27 mouse cellular contexts compared by ENCODE assay signal in genomic region chr10:20479481-20479880, GRCm38 (mm10).
DNase-seq lines count a peak whose midpoint lies in the region; ATAC-seq and TF ChIP-seq lines count a peak whose summit lies in the region.
"Had no signal": no experiment of that assay in that cellular context is flagged by ENCODE, and none has a peak within 500 bp of the region (broad histone marks: within the 10 kb centered on the region; RNA-seq: fewer than 3 reads in every experiment).

No protein-coding gene starts in this region.

- WGBS in limb, embryonic 14.5 days: 61% methylated on average over 8 of the region's 8 CpGs
- 85% methylated on average over 8 of the region's 8 CpGs for WGBS in limb, embryonic 10.5 days
- 43% methylated on average over 8 of the region's 8 CpGs for WGBS in kidney, embryonic 15.5 days

- H3K4me3 ChIP-seq in gastrocnemius, adult 2 months: no peak overlapping the region
- no peak overlapping the region for H3K4me3 ChIP-seq in limb, embryonic 14.5 days (replicated peaks; ENCODE audit: low read length)
- no peak overlapping the region for H3K4me3 ChIP-seq in limb, embryonic 10.5 days
- no peak overlapping the region for H3K4me3 ChIP-seq in kidney, embryonic 15.5 days (replicated peaks)
- H3K4me3 ChIP-seq: forebrain, embryonic 10.5 days; hindbrain, embryonic 12.5 days; limb, embryonic 12.5 days; liver, embryonic 12.5 days; myocyte had no signal

- ATAC-seq in limb, embryonic 14.5 days (ENCODE audit: low FRiP score, low read depth): no peak
- ATAC-seq in kidney, embryonic 15.5 days (replicated peaks; ENCODE audit: low FRiP score): 0 out of 2 replicates have a peak, but pooled peaks have one; percentile 40
- no peak for ATAC-seq in frontal cortex, adult (ENCODE audit: low TSS enrichment)
- ATAC-seq: forebrain, postnatal 0 days; intestine, postnatal 0 days; liver, embryonic 12.5 days; midbrain, embryonic 16.5 days; Patski had no signal

- 0 out of 2 replicates have a peak overlapping the region, but pooled peaks have one; percentile 24 for H3K27ac ChIP-seq in gastrocnemius, adult 2 months
- H3K27ac ChIP-seq in limb, embryonic 14.5 days (replicated peaks; ENCODE audit: low read depth, low read length): 0 out of 2 replicates have a peak overlapping the region, but pooled peaks have one; percentile 33
- no peak overlapping the region for H3K27ac ChIP-seq in limb, embryonic 10.5 days
- 0 out of 2 replicates have a peak overlapping the region, but pooled peaks have one; percentile 30 for H3K27ac ChIP-seq in kidney, embryonic 15.5 days
- H3K27ac ChIP-seq: forebrain, embryonic 10.5 days; hindbrain, embryonic 12.5 days; limb, embryonic 12.5 days; liver, embryonic 12.5 days had no signal

- intact Hi-C loops in gastrocnemius, adult 2 months (cut with DNase I): no loop called here
- intact Hi-C loops in gastrocnemius, postnatal 14 days (cut with DNase I; ENCODE audit: low total_unique reads): no loop called here

- TF ChIP-seq CTCF in gastrocnemius, adult 2 months (IDR thresholded peaks at IDR 0.05): no peak

- TF ChIP-seq POLR2A in limb, embryonic 14.5 days (IDR thresholded peaks at IDR 0.05; ENCODE audit: borderline replicate concordance, extremely low read depth, insufficient read depth, insufficient read length): no peak

- H3K4me1 ChIP-seq in limb, embryonic 14.5 days (ENCODE audit: control insufficient read depth, insufficient read depth, low read length): no peaks in the 10 kb centered on the region
- H3K4me1 ChIP-seq in limb, embryonic 10.5 days: 0 out of 2 replicates have a peak, but pooled peaks cover 5% of the 10 kb centered on the region
- H3K4me1 ChIP-seq in kidney, embryonic 15.5 days: peaks cover 15% of the 10 kb centered on the region
- H3K4me1 ChIP-seq: limb, embryonic 12.5 days; liver, embryonic 12.5 days had no signal

- H3K9ac ChIP-seq in limb, embryonic 14.5 days (ENCODE audit: low read depth, low read length, severe bottlenecking): no peak overlapping the region
- H3K9ac ChIP-seq in kidney, embryonic 15.5 days: no peak overlapping the region
- H3K9ac ChIP-seq: forebrain, postnatal 0 days; hindbrain, embryonic 12.5 days; limb, embryonic 12.5 days; liver, embryonic 12.5 days had no signal

- no peaks in the 10 kb centered on the region for H3K36me3 ChIP-seq in limb, embryonic 14.5 days (ENCODE audit: control insufficient read depth, insufficient read depth, low read length)
- no peaks in the 10 kb centered on the region for H3K36me3 ChIP-seq in limb, embryonic 10.5 days
- H3K36me3 ChIP-seq in kidney, embryonic 15.5 days: no peaks in the 10 kb centered on the region
- H3K36me3 ChIP-seq: forebrain, embryonic 10.5 days; G1E; hindbrain, embryonic 12.5 days; limb, embryonic 12.5 days; liver, embryonic 12.5 days had no signal

- no peak for DNase-seq in gastrocnemius, adult 2 months
- DNase-seq in gastrocnemius, postnatal 14 days: no peak
- DNase-seq in limb, embryonic 14.5 days (ENCODE audit: low spot score): no peak
- DNase-seq in limb, embryonic 10.5 days (ENCODE audit: low spot score): no peak
- peak; percentile 57 for DNase-seq in kidney, postnatal 14 days
- DNase-seq: B cell, adult 2 months; cerebellum, adult 18-20 months; cerebellum, postnatal 14 days; forebrain, postnatal 0 days; heart, postnatal 10 days; lung, adult 2 months; right cerebral cortex, adult 18-20 months; right cerebral cortex, postnatal 4 days; thymus, postnatal 36 days had no signal

- no peak overlapping the region for H3K4me2 ChIP-seq in limb, embryonic 14.5 days (replicated peaks; ENCODE audit: low read depth, low read length, severe bottlenecking)
- no peak overlapping the region for H3K4me2 ChIP-seq in kidney, embryonic 15.5 days
- H3K4me2 ChIP-seq: heart, embryonic 11.5 days; hindbrain, embryonic 12.5 days; limb, embryonic 12.5 days; liver, embryonic 12.5 days had no signal

- no peaks in the 10 kb centered on the region for H3K9me3 ChIP-seq in limb, embryonic 14.5 days (ENCODE audit: control insufficient read depth, low read length)
- H3K9me3 ChIP-seq in limb, embryonic 10.5 days (replicated peaks): no peaks in the 10 kb centered on the region
- no peaks in the 10 kb centered on the region for H3K9me3 ChIP-seq in kidney, embryonic 15.5 days (replicated peaks)
- H3K9me3 ChIP-seq: forebrain, embryonic 10.5 days; G1E; hindbrain, embryonic 12.5 days; limb, embryonic 12.5 days; liver, embryonic 12.5 days had no signal

- H3K27me3 ChIP-seq in limb, embryonic 14.5 days (ENCODE audit: control insufficient read depth, insufficient read depth, low read length): no peaks in the 10 kb centered on the region
- H3K27me3 ChIP-seq in limb, embryonic 10.5 days (ENCODE audit: low read depth, poor library complexity, severe bottlenecking): no peaks in the 10 kb centered on the region
- H3K27me3 ChIP-seq in kidney, embryonic 15.5 days: no peaks in the 10 kb centered on the region
- H3K27me3 ChIP-seq: CH12.LX; hindbrain, embryonic 12.5 days; limb, embryonic 12.5 days; liver, embryonic 12.5 days had no signal
